Mouse (Mus musculus) monocyte, adult 2 months (primary cell): Measurements from ENCODE around the gene Muc3.

Experiments
- DNase-seq, 2 experiments: peaks; one replicate each; pipeline ENCODE4 v3.0.0; 2022; ENCODE audit warnings: low spot score in 2 of 2, low read depth in 1 of 2

Muc3 gene

GRCm38 (mm10) chr5:137096037-137096436, 53.1 kb downstream of the Muc3 start:
- DNase-seq: no peak

DNA sequence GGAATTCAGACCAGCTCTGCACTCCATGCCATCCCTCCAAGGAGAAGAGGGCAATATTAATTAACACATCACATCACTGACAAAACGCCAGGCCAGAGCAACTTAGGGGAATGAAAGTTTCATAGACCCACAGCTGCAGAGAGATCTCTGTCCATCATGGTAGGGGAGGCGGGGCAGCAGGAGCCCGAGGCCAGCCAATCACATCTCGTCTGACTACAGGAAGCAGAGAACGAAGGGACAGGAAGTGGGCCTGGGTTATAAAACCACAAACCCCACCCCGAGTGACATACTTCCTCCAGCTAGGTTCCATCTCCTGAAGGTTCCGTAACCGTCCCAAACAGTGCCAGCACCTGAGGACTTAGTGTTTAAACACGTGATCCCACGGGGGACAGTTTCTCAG, 54.0 kb downstream of the Muc3 start:
- DNase-seq: no peak

DNA sequence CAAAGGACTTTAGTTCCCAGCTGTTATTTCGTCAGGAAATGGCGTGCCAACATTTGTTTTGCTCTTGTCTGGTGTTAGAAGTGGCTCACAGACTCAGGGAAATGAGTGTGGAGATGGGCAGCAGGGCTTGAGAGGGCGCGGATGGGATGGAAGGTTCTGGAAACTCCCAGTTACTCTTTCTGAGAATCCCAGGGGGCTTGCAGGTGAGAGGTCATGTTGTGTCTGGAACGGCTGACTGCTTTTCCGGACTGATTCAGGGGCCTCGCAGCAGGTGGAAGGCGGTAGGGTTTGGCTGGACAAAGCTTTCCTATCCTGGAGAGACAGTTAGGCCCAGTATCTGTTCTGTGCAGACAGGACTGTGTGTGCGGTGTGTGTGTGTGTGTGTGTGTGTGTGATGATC, 55.4 kb downstream of the Muc3 start:
- no peak for DNase-seq

DNA sequence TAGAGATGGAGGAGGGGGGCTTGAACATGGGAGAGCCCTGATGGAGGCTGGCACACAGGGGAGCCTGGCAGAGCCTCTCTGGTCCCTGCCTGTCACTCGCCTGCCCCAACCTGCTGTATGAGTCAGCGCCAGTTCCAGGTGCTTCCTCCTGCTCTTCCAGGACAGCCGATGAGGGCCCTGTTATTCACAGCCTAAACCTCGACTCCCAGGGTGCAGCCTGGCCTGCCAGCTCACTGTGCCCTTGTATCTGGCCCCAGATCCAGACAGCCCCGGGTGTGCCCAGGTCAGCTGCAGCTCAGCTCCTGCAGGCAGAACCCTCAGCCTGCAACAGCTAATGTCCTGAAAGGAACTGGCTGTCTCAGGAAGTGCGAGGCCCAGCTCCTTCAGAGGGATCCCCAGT, 57.6 kb downstream of the Muc3 start:
- DNase-seq: no peak

- no peak for DNase-seq
Measured at GRCm38 (mm10) chr5:137090870-137091269, 58.3 kb downstream of the Muc3 start.

GRCm38 (mm10) chr5:137087410-137087809, 61.7 kb downstream of the Muc3 start:
- no peak for DNase-seq

GRCm38 (mm10) chr5:137085731-137086130, 63.4 kb downstream of the Muc3 start:
- no peak for DNase-seq

- DNase-seq: no peak
Measured at GRCm38 (mm10) chr5:137085021-137085420, 64.1 kb downstream of the Muc3 start.
